Mouse (Mus musculus): Measurements from ENCODE around the gene Gm3727. TPM values are rescaled to one million over a fixed set of nuclear protein-coding genes. Genes with fewer than 3 reads are reported as not detected.
"Not testable (repeated sequence)": the region's sequence is repeated elsewhere in the genome, so short reads cannot be mapped to it uniquely, and the experiment has no call there.

Gene Gm3727
- not detected in 2 replicates for polyA plus RNA-seq (2012; rRNA removed)

GRCm38 (mm10) chr14:7264614-7265013 is at the start of gene Gm3727:
Gm3727 (minus strand) TSS chr14:7264714.
- not testable (repeated sequence) for H3K4me3 ChIP-seq (replicated peaks; ENCODE audit: extremely low read depth, low read depth, low read length); H3K4me1 ChIP-seq (ENCODE audit: control insufficient read depth, insufficient read depth, low read length); DNase-seq
- 62% methylated on average over 3 of the region's 3 CpGs for WGBS

- peak; percentile 41; the same call in 1 of the 2 replicates for TF ChIP-seq CTCF (IDR thresholded peaks at IDR 0.05; ENCODE audit: insufficient read depth, low read length)
- WGBS = 2% methylated on average over 8 of the region's 10 CpGs
- not testable (repeated sequence) for DNase-seq; H3K4me1 ChIP-seq (ENCODE audit: control insufficient read depth, insufficient read depth, low read length); H3K4me3 ChIP-seq (replicated peaks; ENCODE audit: extremely low read depth, low read depth, low read length)
These were observed 21.0 kb downstream of the Gm3727 start for GRCm38 (mm10) chr14:7243498-7243897.

Other genes starting within 250 kb of the Gm3727 start
- gene Gm10406, start 237.3 kb downstream of the Gm3727 start, polyA plus RNA-seq (2012; rRNA removed) = 0.08 and 0.11 TPM in 2 replicates
- gene Gm3685, start 219.7 kb downstream of the Gm3727 start, polyA plus RNA-seq (2012; rRNA removed) = not detected in 2 replicates
- not detected in 2 replicates for gene Gm3696, start 164.1 kb downstream of the Gm3727 start, polyA plus RNA-seq (2012; rRNA removed)
- not detected in 2 replicates for gene Gm6676, start 139.3 kb downstream of the Gm3727 start, polyA plus RNA-seq (2012; rRNA removed)
- 0.17 TPM in 1 of 2 replicates, not detected in the other for gene Gm3512, start 90.2 kb downstream of the Gm3727 start, polyA plus RNA-seq (2012; rRNA removed)
- gene Gm16434, start 70.2 kb downstream of the Gm3727 start, polyA plus RNA-seq (2012; rRNA removed) = not detected in 2 replicates
- gene Gm3739, start 50.3 kb upstream of the Gm3727 start, polyA plus RNA-seq (2012; rRNA removed) = 0.08 and 0.13 TPM in 2 replicates
- gene Gm5797, start 67.7 kb upstream of the Gm3727 start, polyA plus RNA-seq (2012; rRNA removed) = not detected in 2 replicates
- gene Gm8374, start 100.4 kb upstream of the Gm3727 start, polyA plus RNA-seq (2012; rRNA removed) = not detected in 2 replicates
- gene Gm3755, start 186.2 kb upstream of the Gm3727 start, polyA plus RNA-seq (2012; rRNA removed) = not detected in 2 replicates
- 0.11 and 0.12 TPM in 2 replicates for gene Gm3752, start 219.0 kb upstream of the Gm3727 start, polyA plus RNA-seq (2012; rRNA removed)